ENCODE assay signal across 8 mouse cellular contexts in genomic region chr2:150136435-150136897, GRCm38 (mm10). TPM values are rescaled to one million over a fixed set of nuclear protein-coding genes. Genes with fewer than 3 reads are reported as not detected.
DNase-seq lines count a peak whose midpoint lies in the region; ATAC-seq lines count a peak whose summit lies in the region.

Gene Zfp120, minus strand, starts transcription at chr2:150136708.

- H3K4me3 ChIP-seq in forebrain, embryonic 14.5 days (ENCODE audit: low read depth, low read length) = peak within 1 kb of the TSS; percentile 69
- peak within 1 kb of the TSS; percentile 76 for H3K4me3 ChIP-seq in neural tube, embryonic 15.5 days (replicated peaks)

- no peaks in the 10 kb centered on the region for H3K9me3 ChIP-seq in forebrain, embryonic 14.5 days (replicated peaks; ENCODE audit: control insufficient read depth, low read length)
- H3K9me3 ChIP-seq in neural tube, embryonic 15.5 days (replicated peaks) = no peaks in the 10 kb centered on the region

- peak within 1 kb of the TSS; percentile 52; the same call in 1 of the 2 replicates for H3K27ac ChIP-seq in forebrain, embryonic 14.5 days (ENCODE audit: low read depth, low read length)
- H3K27ac ChIP-seq in neural tube, embryonic 15.5 days (replicated peaks) = peak within 1 kb of the TSS; percentile 82

- H3K27me3 ChIP-seq in forebrain, embryonic 14.5 days (replicated peaks; ENCODE audit: control insufficient read depth, insufficient read depth, low read length) = no peaks in the 10 kb centered on the region
- no peaks in the 10 kb centered on the region for H3K27me3 ChIP-seq in neural tube, embryonic 15.5 days (replicated peaks)

- intact Hi-C loops in heart, postnatal 14 days (cut with DNase I) = loop anchor here (5.0 kb wide), 1 partner anchor 531 kb away; the partner anchor contains the start of gene Acss1

- WGBS in forebrain, embryonic 14.5 days = 0% methylated on average over 13 of the region's 13 CpGs
- WGBS in neural tube, embryonic 15.5 days = under 1% methylated on average over 13 of the region's 13 CpGs

- peak within 1 kb of the TSS; percentile 82 for H3K9ac ChIP-seq in forebrain, embryonic 14.5 days (ENCODE audit: low read length)
- peak within 1 kb of the TSS; percentile 78 for H3K9ac ChIP-seq in neural tube, embryonic 15.5 days (replicated peaks)

- H3K36me3 ChIP-seq in forebrain, embryonic 14.5 days (ENCODE audit: control insufficient read depth, insufficient read depth, low read length) = peaks cover 3% of the 10 kb centered on the region; the same call in 1 of the 2 replicates
- H3K36me3 ChIP-seq in neural tube, embryonic 15.5 days = peaks cover 24% of the 10 kb centered on the region

- ATAC-seq in forebrain, embryonic 14.5 days = peak; percentile 100
- ATAC-seq in neural tube, embryonic 15.5 days (ENCODE audit: low FRiP score) = peak; percentile 100

- peaks cover 5% of the 10 kb centered on the region; the same call in 1 of the 2 replicates for H3K4me1 ChIP-seq in forebrain, embryonic 14.5 days (ENCODE audit: control insufficient read depth, insufficient read depth, low read length)
- H3K4me1 ChIP-seq in neural tube, embryonic 15.5 days = peaks cover 9% of the 10 kb centered on the region

- H3K4me2 ChIP-seq in forebrain, embryonic 14.5 days (ENCODE audit: low read length) = peak within 1 kb of the TSS; percentile 60
- H3K4me2 ChIP-seq in neural tube, embryonic 15.5 days = peak within 1 kb of the TSS; percentile 63

- peak; percentile 94 for DNase-seq in ES-CJ7 (ENCODE audit: low read depth, low spot score)
- DNase-seq in cerebellum, adult 11 months = peak; percentile 80
- DNase-seq in forebrain, embryonic 14.5 days (ENCODE audit: low spot score) = peak; percentile 98
- peak; percentile 82 to 84 for DNase-seq in heart, postnatal 14 days
- peak; percentile 94 for DNase-seq in layer of hippocampus, adult 11-12 months (ENCODE audit: low spot score)
- peak; percentile 87 to 91 for DNase-seq in lung, adult 18-20 months
- peak; percentile 87 for DNase-seq in testis, postnatal 14 days (ENCODE audit: low spot score)

RNA-seq across cellular contexts. Expression of gene Zfp120, which starts in this region (rescaled TPM):
- 13.8 and 16.0 TPM in 2 replicates for polyA plus RNA-seq in forebrain, embryonic 14.5 days (2014; fragmentation: Nextera tagmentation; extraction: Ambion mirVana)
- total RNA-seq in heart, postnatal 14 days (2021) = 1 to 10 TPM; 5.5 to 6.2 TPM
- 10.4 and 11.5 TPM in 2 replicates for polyA plus RNA-seq in neural tube, embryonic 15.5 days (2015; fragmentation: Nextera tagmentation; extraction: Ambion mirVana)

Comparison
In these comparisons a context has a peak if more than half of its experiments do, and no peak if none do; other contexts are left out.
1. Peak in every context shown above with its lines: DNase-seq, ATAC-seq, H3K4me3 ChIP-seq and H3K27ac ChIP-seq.